Mouse (Mus musculus) ES-Bruce4 (cell line): ENCODE data around the gene Tcf12. TPM values are rescaled to one million over a fixed set of nuclear protein-coding genes. Genes with fewer than 3 reads are reported as not detected.

Source experiments
- H3K27ac ChIP-seq: 2 replicates; pipeline ENCODE4 v1.5.1; 2012; ENCODE audit warnings: low read length, inconsistent platforms; ENCODE audit not compliant: insufficient read depth
- H3K27me3 ChIP-seq: 2 replicates; pipeline ENCODE4 v1.6.1; 2012; ENCODE audit warnings: mild to moderate bottlenecking, low read length, inconsistent platforms; ENCODE audit not compliant: control insufficient read depth, poor library complexity, insufficient read depth, severe bottlenecking
- H3K36me3 ChIP-seq: 2 replicates; pipeline ENCODE4 v1.6.1; 2012; ENCODE audit warnings: inconsistent platforms, mild to moderate bottlenecking, low read length, moderate library complexity; ENCODE audit not compliant: control insufficient read depth, poor library complexity, insufficient read depth, severe bottlenecking
- H3K4me1 ChIP-seq: one replicate; pipeline ENCODE4 v1.8.1; 2011; ENCODE audit warnings: low read length; ENCODE audit not compliant: control insufficient read depth, insufficient read depth
- H3K4me3 ChIP-seq: 2 replicates; pipeline ENCODE4 v1.5.1; 2011; ENCODE audit warnings: low read depth, mild to moderate bottlenecking, low read length
- H3K9ac ChIP-seq: 2 replicates; pipeline ENCODE4 v1.6.1; 2012; ENCODE audit warnings: low read depth, mild to moderate bottlenecking, inconsistent platforms; ENCODE audit not compliant: poor library complexity, severe bottlenecking
- H3K9me3 ChIP-seq: replicated peaks from 2 replicates; pipeline ENCODE4 v1.6.1; 2012; ENCODE audit warnings: mild to moderate bottlenecking, low read length, inconsistent platforms; ENCODE audit not compliant: control insufficient read depth, poor library complexity, insufficient read depth, severe bottlenecking
- CTCF ChIP-seq: IDR thresholded peaks from one replicate; pipeline ENCODE4 v1.8.1; 2011; ENCODE audit warnings: low read depth, low read length
- EP300 ChIP-seq: IDR thresholded peaks from 2 replicates; pipeline ENCODE4 v1.6.1; 2011; ENCODE audit warnings: low read depth, low read length; ENCODE audit not compliant: insufficient read depth
- POLR2A ChIP-seq: IDR thresholded peaks from one replicate; pipeline ENCODE4 v1.8.1; 2011; ENCODE audit warnings: low read length; ENCODE audit not compliant: insufficient read depth
- polyA plus RNA-seq: library from polyadenylated mRNA; stranded (reverse); fragments of >200 nt; gene quantifications from 2 replicates; pipeline ENCODE4 v1.2.4, GENCODE M21; 2011; ENCODE audit warnings: low read depth; ENCODE audit not compliant: missing spikeins, insufficient read depth, insufficient read length

The Tcf12 gene
- polyA plus RNA-seq, 1 experiment: 52.6 TPM

GRCm38 (mm10) chr9:72097083-72097482 lies 14.6 kb downstream of the Tcf12 start:
- no peak overlapping the region for H3K27ac ChIP-seq
- TF ChIP-seq POLR2A (no peak), CTCF (no peak), EP300 (no peak)

DNA sequence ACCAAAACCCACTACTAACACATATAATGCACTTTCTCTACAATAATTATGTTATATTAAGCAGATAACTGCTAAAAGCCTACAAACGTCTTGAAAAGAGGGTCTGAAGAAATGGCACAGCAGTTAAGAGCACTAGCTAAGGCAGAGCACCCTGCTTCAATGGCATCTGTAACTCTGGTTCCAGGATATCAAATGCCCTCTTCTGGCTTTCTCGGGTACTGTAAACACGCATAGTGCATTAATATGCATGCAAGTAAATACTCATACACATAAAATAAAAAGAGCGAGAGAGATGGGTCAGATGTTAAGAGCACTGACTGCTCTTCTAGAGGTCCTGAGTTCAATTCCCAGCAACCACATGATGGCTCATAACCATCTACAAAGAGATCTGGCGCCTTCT lies 17.0 kb downstream of the Tcf12 start:
- Histone ChIP-seq H3K4me1 (no peaks in the 10 kb centered on the region), H3K27me3 (no peaks in the 10 kb centered on the region), H3K9ac (no peak overlapping the region), H3K27ac (no peak overlapping the region), H3K36me3 (no peaks in the 10 kb centered on the region), H3K4me3 (no peak overlapping the region), H3K9me3 (no peaks in the 10 kb centered on the region)
- TF ChIP-seq EP300: no peak
- no peak for TF ChIP-seq CTCF
- TF ChIP-seq POLR2A: no peak

More at GRCm38 (mm10) chr9:72097083-72097482, 14.6 kb downstream of the Tcf12 start:
- H3K4me1 ChIP-seq: no peaks in the 10 kb centered on the region
- no peaks in the 10 kb centered on the region for H3K36me3 ChIP-seq
- H3K27me3 ChIP-seq: no peaks in the 10 kb centered on the region
- H3K4me3 ChIP-seq: no peak overlapping the region
- H3K9ac ChIP-seq: no peak overlapping the region
- H3K9me3 ChIP-seq: no peaks in the 10 kb centered on the region

DNA sequence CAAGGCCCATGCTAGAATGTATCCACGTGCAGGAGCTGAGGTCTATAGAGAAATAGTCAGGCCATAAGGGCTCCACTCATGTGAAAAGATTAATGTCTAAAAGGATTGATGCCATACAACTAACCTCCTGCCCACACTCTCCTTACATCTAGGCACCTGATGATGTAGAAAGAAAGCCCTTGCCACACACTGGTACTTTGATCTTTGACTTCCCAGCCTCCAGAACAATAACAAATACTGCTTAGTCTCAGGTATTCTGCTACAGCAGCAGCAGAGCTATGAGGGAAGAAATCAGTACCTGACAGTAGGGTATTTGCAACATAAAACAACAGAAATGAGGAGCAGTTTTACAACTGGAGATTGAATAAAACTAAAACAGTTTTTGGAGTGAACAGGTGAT lies 19.5 kb downstream of the Tcf12 start:
- H3K27me3 ChIP-seq: no peaks in the 10 kb centered on the region
- TF ChIP-seq POLR2A: no peak
- no peak for TF ChIP-seq EP300
- no peak for TF ChIP-seq CTCF

GRCm38 (mm10) chr9:72088893-72089611 lies 22.6 kb downstream of the Tcf12 start:
- Histone ChIP-seq H3K36me3 (no peaks in the 10 kb centered on the region), H3K27me3 (no peaks in the 10 kb centered on the region), H3K9ac (no peak overlapping the region), H3K4me1 (no peaks in the 10 kb centered on the region), H3K27ac (no peak overlapping the region), H3K9me3 (no peaks in the 10 kb centered on the region), H3K4me3 (no peak overlapping the region)
- TF ChIP-seq EP300 (no peak), CTCF (no peak), POLR2A (no peak)

More for the DNA sequence above, 19.5 kb downstream of the Tcf12 start:
- H3K9me3 ChIP-seq: no peaks in the 10 kb centered on the region
- H3K27ac ChIP-seq: no peak overlapping the region
- H3K9ac ChIP-seq: no peak overlapping the region
- H3K4me3 ChIP-seq: no peak overlapping the region
- no peaks in the 10 kb centered on the region for H3K36me3 ChIP-seq
- H3K4me1 ChIP-seq: no peaks in the 10 kb centered on the region

DNA sequence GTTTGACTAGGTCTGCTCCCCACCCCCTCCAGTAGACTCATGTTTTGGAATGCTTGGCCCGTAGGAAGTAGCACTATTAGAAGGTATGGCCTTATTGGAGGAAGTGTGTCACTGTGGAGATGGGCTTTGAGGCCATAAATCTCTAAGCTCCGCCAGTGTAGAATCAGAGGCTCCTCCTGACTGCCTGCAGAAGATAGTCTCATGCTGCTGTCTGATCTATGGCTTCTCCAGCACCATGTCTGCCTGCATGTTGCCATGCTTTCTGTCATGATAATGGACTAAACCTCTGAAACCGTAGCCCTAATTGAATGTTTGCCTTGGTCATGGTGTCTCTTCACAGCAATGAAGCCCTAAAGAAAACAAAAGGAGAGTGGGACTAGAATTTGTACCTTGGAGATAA lies 26.7 kb downstream of the Tcf12 start:
- TF ChIP-seq POLR2A (no peak), EP300 (no peak), CTCF (no peak)
- H3K27ac ChIP-seq: no peak overlapping the region
- H3K27me3 ChIP-seq: no peaks in the 10 kb centered on the region
- H3K9me3 ChIP-seq: no peaks in the 10 kb centered on the region
- no peaks in the 10 kb centered on the region for H3K36me3 ChIP-seq
- no peak overlapping the region for H3K9ac ChIP-seq
- no peak overlapping the region for H3K4me3 ChIP-seq
- H3K4me1 ChIP-seq: no peaks in the 10 kb centered on the region

DNA sequence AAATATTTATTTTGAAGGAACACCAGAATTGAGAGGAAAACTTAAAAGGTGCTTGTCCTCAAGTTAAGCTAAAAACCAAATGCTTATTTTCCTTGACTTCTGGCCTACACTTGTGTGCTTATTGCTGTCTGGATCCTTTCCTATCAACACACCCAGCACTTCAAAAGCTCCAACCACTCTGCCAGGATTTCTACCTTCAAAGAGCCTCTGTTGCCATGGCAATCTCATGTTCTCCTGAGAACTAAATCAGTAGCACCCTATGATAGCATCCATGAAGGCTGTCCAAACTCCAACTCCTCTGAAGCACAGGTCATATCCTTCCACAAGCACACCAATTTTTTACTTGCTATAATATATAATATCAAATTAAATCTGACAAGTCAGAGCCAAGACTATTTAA lies 27.5 kb downstream of the Tcf12 start:
- TF ChIP-seq EP300 (no peak), CTCF (no peak), POLR2A (no peak)
- H3K36me3 ChIP-seq: no peaks in the 10 kb centered on the region
- no peaks in the 10 kb centered on the region for H3K4me1 ChIP-seq
- H3K27me3 ChIP-seq: no peaks in the 10 kb centered on the region
- no peaks in the 10 kb centered on the region for H3K9me3 ChIP-seq
- H3K27ac ChIP-seq: no peak overlapping the region
- H3K9ac ChIP-seq: no peak overlapping the region
- no peak overlapping the region for H3K4me3 ChIP-seq
